Mouse (Mus musculus) urinary bladder, postnatal 36 days (tissue): Measurements from ENCODE around the gene Gm20388.

Experiments
- DNase-seq, 2 experiments: peaks; one replicate each; pipeline ENCODE4 v3.0.0; 2022; ENCODE audit warnings: low spot score in 2 of 2, mixed read lengths in 1 of 2

Gene Gm20388

GRCm38 (mm10) chr8:120936685-120937084 lies 1026.0 kb downstream of the Gm20388 start:
- no peak for DNase-seq

- DNase-seq = no peak
Measured at GRCm38 (mm10) chr8:120937474-120937873, 1026.8 kb downstream of the Gm20388 start.

- no peak for DNase-seq
Measured at GRCm38 (mm10) chr8:120940287-120940686, 1029.6 kb downstream of the Gm20388 start.

- peak; percentile 38 to 53 for DNase-seq
Measured at GRCm38 (mm10) chr8:120947240-120947639, 1036.6 kb downstream of the Gm20388 start.

- no peak for DNase-seq
Measured at GRCm38 (mm10) chr8:120948050-120948595, 1037.5 kb downstream of the Gm20388 start.

- DNase-seq = no peak
Measured at GRCm38 (mm10) chr8:120948620-120949491, 1038.2 kb downstream of the Gm20388 start.

- DNase-seq = no peak
Measured at GRCm38 (mm10) chr8:120950674-120951218, 1040.1 kb downstream of the Gm20388 start.

- no peak for DNase-seq
Measured at GRCm38 (mm10) chr8:120959470-120959891, 1048.8 kb downstream of the Gm20388 start.

GRCm38 (mm10) chr8:120962606-120963380 lies 1052.2 kb downstream of the Gm20388 start:
- no peak for DNase-seq

- no peak for DNase-seq
Measured at GRCm38 (mm10) chr8:120966557-120966956, 1055.9 kb downstream of the Gm20388 start.

GRCm38 (mm10) chr8:120968308-120968707 lies 1057.7 kb downstream of the Gm20388 start:
- DNase-seq = no peak

GRCm38 (mm10) chr8:120970346-120970745 lies 1059.7 kb downstream of the Gm20388 start:
- peak; percentile 42 to 43 for DNase-seq

- DNase-seq = peak; percentile 39 to 61
Measured at GRCm38 (mm10) chr8:120971691-120972469, 1061.2 kb downstream of the Gm20388 start.

- DNase-seq = no peak
Measured at GRCm38 (mm10) chr8:120973046-120973445, 1062.4 kb downstream of the Gm20388 start.

- DNase-seq = no peak
Measured at GRCm38 (mm10) chr8:120977131-120977530, 1066.5 kb downstream of the Gm20388 start.

- peak in 1 of 2 experiments; percentile 20 for DNase-seq
Measured at GRCm38 (mm10) chr8:120979210-120979609, 1068.6 kb downstream of the Gm20388 start.

- DNase-seq = no peak
Measured at GRCm38 (mm10) chr8:120980948-120981347, 1070.3 kb downstream of the Gm20388 start.

GRCm38 (mm10) chr8:120984888-120985287 lies 1074.2 kb downstream of the Gm20388 start:
- peak in 1 of 2 experiments; percentile 22 for DNase-seq

- peak in 1 of 2 experiments; percentile 32 for DNase-seq
Measured at GRCm38 (mm10) chr8:120986022-120986421, 1075.4 kb downstream of the Gm20388 start.

- DNase-seq = no peak
Measured at GRCm38 (mm10) chr8:120993738-120994137, 1083.1 kb downstream of the Gm20388 start.

- DNase-seq = no peak
Measured at GRCm38 (mm10) chr8:120995424-120995823, 1084.8 kb downstream of the Gm20388 start.
